Mouse (Mus musculus): ENCODE measurements around the gene Ift57. TPM values are rescaled to one million over a fixed set of nuclear protein-coding genes. Genes with fewer than 3 reads are reported as not detected.

Gene Ift57
- 10 to 100 TPM; 15.2 to 15.4 TPM for total RNA-seq (2021)

- intact Hi-C loops (cut with DNase I) = loop anchor here (5.0 kb wide), 1 partner anchor 172 kb away; no protein-coding TSS in a partner anchor
- DNase-seq = peak; percentile 99
Observed at GRCm38 (mm10) chr16:49698620-49699525, at the start of gene Ift57. Gene Ift57, plus strand, starts transcription at chr16:49699233.

- no peak for DNase-seq
- intact Hi-C loops (cut with DNase I) = no loop called here
Observed at GRCm38 (mm10) chr16:49657182-49657581, 41.9 kb upstream of the Ift57 start.

GRCm38 (mm10) chr16:49658029-49658428 lies 41.0 kb upstream of the Ift57 start:
- no peak for DNase-seq
- intact Hi-C loops (cut with DNase I) = no loop called here

GRCm38 (mm10) chr16:49659131-49659530 lies 39.9 kb upstream of the Ift57 start:
- no peak for DNase-seq
- intact Hi-C loops (cut with DNase I) = no loop called here

GRCm38 (mm10) chr16:49660111-49660510 lies 38.9 kb upstream of the Ift57 start:
- intact Hi-C loops (cut with DNase I) = no loop called here
- no peak for DNase-seq

- intact Hi-C loops (cut with DNase I) = no loop called here
- no peak for DNase-seq
Observed at GRCm38 (mm10) chr16:49662201-49662600, 36.8 kb upstream of the Ift57 start.

GRCm38 (mm10) chr16:49664677-49665076 lies 34.4 kb upstream of the Ift57 start:
- intact Hi-C loops (cut with DNase I) = no loop called here

GRCm38 (mm10) chr16:49679666-49680065 lies 19.4 kb upstream of the Ift57 start:
- no peak for DNase-seq
- intact Hi-C loops (cut with DNase I) = no loop called here

More at GRCm38 (mm10) chr16:49664677-49665076, 34.4 kb upstream of the Ift57 start:
- no peak for DNase-seq

- no peak for DNase-seq
- intact Hi-C loops (cut with DNase I) = no loop called here
Observed at GRCm38 (mm10) chr16:49684961-49685360, 14.1 kb upstream of the Ift57 start.

GRCm38 (mm10) chr16:49699821-49700220 lies 788 bp downstream of the Ift57 start:
- intact Hi-C loops (cut with DNase I) = loop anchor here (2.0 to 5.0 kb wide), 2 partner anchors 155 to 173 kb away; no protein-coding TSS in a partner anchor
- no peak for DNase-seq

- intact Hi-C loops (cut with DNase I) = no loop called here
- DNase-seq = no peak
Observed at GRCm38 (mm10) chr16:49708074-49708473, 9.0 kb downstream of the Ift57 start.

- DNase-seq = no peak
- intact Hi-C loops (cut with DNase I) = no loop called here
Observed at GRCm38 (mm10) chr16:49710188-49710587, 11.2 kb downstream of the Ift57 start.

- DNase-seq = no peak
- intact Hi-C loops (cut with DNase I) = no loop called here
Observed at GRCm38 (mm10) chr16:49713302-49713701, 14.3 kb downstream of the Ift57 start.

- no peak for DNase-seq
- intact Hi-C loops (cut with DNase I) = no loop called here
Observed at GRCm38 (mm10) chr16:49720671-49721070, 21.6 kb downstream of the Ift57 start.

GRCm38 (mm10) chr16:49721678-49722077 lies 22.6 kb downstream of the Ift57 start:
- peak in 1 of 2 experiments; percentile 9 for DNase-seq
- intact Hi-C loops (cut with DNase I) = no loop called here

GRCm38 (mm10) chr16:49723222-49723621 lies 24.2 kb downstream of the Ift57 start:
- peak; percentile 10 to 16 for DNase-seq
- intact Hi-C loops (cut with DNase I) = no loop called here

GRCm38 (mm10) chr16:49724232-49724631 lies 25.2 kb downstream of the Ift57 start:
- intact Hi-C loops (cut with DNase I) = no loop called here

GRCm38 (mm10) chr16:49724931-49725330 lies 25.9 kb downstream of the Ift57 start:
- intact Hi-C loops (cut with DNase I) = no loop called here
- no peak for DNase-seq

More at GRCm38 (mm10) chr16:49724232-49724631, 25.2 kb downstream of the Ift57 start:
- no peak for DNase-seq

GRCm38 (mm10) chr16:49725446-49725845 lies 26.4 kb downstream of the Ift57 start:
- no peak for DNase-seq
- intact Hi-C loops (cut with DNase I) = no loop called here

GRCm38 (mm10) chr16:49726216-49726615 lies 27.2 kb downstream of the Ift57 start:
- intact Hi-C loops (cut with DNase I) = no loop called here
- no peak for DNase-seq

- DNase-seq = no peak
- intact Hi-C loops (cut with DNase I) = no loop called here
Observed at GRCm38 (mm10) chr16:49726761-49727160, 27.7 kb downstream of the Ift57 start.

- intact Hi-C loops (cut with DNase I) = no loop called here
- no peak for DNase-seq
Observed at GRCm38 (mm10) chr16:49736536-49736935, 37.5 kb downstream of the Ift57 start.

Measured in heart, postnatal 10 days (tissue).